Mouse (Mus musculus): ENCODE measurements around the gene Cpne8.

- TF ChIP-seq GATA1 (IDR thresholded peaks at IDR 0.05; ENCODE audit: borderline replicate concordance, low read length) (no peak), FLI1 (IDR thresholded peaks at IDR 0.05; ENCODE audit: low read length) (no peak)
Measured at GRCm38 (mm10) chr15:90512769-90513168, 166.5 kb downstream of the Cpne8 start.
